Mouse (Mus musculus): ENCODE measurements around the gene Nlgn2. TPM values are rescaled to one million over a fixed set of nuclear protein-coding genes. Genes with fewer than 3 reads are reported as not detected.

The Nlgn2 gene
- total RNA-seq (2021): 10 to 100 TPM; 17.3 to 23.5 TPM
- long read RNA-seq, experiment 1, partial matches to known transcripts: 0 of 4 reads
- long read RNA-seq, experiment 1, other reads (novel, unspliced or antisense): 4 of 4 reads
- long read RNA-seq, experiment 2, partial matches to known transcripts: 1 of 9 reads
- long read RNA-seq, experiment 2, other reads (novel, unspliced or antisense): 8 of 9 reads

DNA sequence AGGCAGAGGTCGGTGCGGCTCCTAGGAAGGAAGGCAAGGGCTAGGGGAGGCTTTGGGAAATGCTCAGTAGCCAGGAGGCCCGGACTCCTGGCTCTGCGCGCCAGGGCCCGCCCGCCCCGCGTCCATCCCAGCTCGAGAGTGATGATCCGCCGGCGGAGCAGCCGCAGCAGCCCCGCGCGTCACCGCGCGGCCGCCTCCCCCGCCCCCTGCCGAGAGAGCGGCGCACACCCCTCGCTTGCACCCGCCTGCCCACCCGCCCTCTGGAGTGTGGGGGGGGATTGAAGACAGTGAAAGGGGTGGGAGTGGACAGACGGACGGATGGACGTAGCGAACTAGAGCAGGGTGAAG, at the start of gene Nlgn2:
TSS of gene Nlgn2 (minus strand) at position 181 of the 348 bp plus-strand sequence.
- no peak for DNase-seq

DNA sequence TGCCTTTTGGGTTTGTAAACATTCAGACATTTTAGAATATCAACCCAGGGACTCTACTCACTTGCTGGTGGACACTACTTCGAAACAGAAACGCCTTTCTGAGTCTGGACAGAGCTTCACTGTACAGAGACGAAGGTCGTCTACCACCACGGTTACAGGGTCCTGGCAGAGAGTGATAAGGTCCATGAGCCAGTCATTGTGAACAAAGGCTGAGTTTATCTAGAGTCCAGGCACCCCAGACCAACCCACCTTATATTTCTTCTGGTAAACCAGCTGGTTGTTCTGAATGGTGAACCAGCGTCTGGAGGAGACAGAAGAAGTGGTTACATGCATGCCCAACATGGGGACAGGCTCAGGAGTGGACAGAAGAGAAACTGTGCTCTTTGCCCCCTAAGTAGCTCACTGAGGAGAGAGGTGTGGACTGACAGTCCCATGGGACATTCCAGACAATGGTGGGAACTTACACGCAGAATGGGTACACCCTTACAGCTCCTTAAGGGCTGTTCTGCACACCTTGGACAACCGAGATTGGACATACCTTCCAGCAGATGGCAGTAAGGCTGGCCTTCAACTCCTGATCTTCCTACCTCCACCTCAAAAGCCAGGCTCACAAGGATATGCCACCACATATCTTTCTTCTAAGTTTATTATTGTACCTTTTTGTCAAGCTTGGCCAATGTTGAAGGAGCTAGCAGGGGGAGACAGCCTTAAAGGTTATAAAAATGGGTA, 49.5 kb upstream of the Nlgn2 start:
- no peak for DNase-seq

DNA sequence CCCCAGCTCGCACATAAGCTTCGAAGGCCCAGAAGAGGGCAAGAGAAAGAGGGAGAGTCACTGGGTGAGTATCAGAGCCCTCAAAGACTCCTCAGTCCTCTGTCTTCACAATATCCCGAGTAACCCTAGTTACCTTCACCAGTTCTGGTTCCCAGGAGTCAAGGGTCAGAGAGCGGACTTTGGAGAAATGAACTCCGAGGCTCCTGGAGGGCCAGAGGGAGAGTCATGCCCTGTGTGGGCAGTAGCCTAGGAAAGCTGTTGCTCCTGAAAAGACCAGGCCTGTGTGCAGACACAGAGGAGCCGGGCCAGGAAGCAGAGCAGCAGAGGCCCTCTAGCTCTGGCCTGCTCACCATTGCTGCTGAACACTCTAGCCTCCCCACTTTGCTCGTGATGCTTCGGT, 47.1 kb upstream of the Nlgn2 start:
- DNase-seq: no peak

DNA sequence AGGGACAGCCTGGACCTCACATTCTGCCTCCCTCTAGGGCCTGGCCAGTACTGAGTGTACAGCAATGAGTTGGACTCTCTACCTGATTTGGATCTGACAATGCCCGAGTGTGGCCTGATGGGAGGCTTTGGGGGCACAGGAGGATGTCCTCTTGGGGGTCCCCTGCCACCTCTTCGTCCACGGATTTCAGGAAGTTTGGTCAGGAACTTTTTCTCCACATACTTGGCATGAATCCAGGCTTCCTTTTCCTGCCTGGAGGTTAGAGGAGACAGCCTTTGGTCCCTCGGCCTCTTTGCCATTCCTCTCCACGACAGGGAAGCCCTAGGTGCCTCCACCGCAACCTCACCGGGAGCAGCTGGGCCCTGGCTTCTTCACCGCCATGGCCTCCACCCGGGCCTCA, 46.7 kb upstream of the Nlgn2 start:
- no peak for DNase-seq

DNA sequence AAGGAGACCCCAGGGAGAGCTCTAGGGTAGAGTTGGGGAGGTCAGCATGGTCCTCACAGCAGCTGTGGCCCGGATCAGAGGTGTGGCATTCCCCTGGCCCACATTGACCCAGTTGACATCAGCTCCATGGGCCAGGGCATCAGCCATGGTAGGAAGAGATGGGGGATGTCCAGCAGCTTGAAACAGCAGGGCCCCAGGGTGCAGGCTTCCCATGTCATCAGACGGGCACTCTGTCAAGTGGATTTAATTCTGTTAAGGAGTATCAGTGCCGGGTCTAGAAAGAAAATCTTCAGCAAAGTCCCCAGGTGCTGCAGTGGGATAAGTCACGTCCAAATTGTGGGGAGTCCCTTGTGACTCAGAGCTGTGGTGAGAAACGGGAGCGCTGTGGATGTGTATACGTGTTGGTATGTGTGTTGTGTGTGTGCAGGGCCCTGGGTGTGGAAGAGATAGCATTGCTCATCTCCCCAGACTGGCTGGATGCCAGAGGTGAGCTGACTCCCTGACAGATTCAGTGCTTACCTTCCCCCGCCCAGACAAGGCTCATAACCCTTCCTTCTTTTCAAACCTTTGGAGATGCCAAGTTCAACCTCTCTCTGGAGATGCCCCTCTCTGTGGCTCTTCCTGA, 46.1 kb upstream of the Nlgn2 start:
- DNase-seq: no peak

DNA sequence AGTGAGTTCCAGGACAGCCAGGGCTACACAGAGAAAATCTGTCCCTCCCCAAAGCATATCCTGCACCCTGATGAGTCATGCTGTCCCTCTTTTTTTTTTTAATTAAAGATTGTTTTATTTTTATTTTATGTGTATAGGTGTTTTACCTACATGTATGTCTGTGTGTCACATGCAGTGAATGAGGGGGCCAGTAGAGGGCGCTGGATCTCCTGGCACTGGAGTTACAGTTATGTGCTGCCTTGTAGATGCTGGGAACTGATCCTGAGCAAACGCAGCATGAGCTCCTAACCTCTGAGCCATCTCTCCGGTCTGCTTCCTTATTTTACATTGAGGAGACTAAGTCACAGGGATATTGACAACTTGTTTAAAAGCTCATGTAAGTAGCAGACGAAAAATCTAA, 45.5 kb upstream of the Nlgn2 start:
- DNase-seq: peak; percentile 49

DNA sequence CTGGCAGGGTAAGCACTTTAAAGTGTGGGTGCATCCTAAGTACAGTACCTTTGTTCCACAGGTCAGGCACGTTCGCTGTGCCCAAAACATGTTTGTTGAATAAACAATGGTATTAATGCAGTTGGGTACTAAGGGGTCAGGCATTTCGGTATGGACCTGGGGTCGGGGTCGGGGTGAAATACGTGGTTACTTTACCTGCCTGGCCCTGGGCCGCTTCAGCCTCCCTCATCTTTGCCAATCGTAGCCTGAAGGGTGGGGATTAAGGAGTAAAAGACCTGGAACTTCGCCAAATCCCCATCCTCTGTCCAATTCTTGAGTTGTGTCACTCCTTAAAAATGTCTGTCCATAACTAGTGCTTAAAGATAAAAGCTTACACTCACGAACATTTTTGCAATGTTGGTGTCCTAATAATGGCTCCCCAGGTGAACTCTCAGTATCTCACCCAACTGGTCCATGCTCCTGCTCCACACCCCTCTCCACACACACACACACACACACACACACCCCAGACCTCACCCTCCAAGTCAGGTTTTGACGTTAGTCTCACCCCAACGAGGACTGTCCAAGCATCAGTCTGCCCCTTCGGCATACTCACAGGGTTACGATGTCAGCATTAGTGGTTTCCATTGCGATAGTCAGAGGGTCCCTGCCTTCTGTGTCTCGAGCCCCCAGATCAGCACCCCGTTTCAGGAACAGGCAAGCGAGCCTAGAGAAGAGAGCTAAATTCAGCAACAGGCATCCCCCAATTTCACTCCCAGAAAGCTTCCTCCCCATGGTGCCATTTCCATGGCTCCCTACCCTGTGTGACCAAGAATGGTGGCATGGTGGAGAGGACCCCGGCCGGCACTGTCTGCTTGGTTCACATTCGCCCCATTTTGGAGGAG, 44.4 kb upstream of the Nlgn2 start:
- no peak for DNase-seq

DNA sequence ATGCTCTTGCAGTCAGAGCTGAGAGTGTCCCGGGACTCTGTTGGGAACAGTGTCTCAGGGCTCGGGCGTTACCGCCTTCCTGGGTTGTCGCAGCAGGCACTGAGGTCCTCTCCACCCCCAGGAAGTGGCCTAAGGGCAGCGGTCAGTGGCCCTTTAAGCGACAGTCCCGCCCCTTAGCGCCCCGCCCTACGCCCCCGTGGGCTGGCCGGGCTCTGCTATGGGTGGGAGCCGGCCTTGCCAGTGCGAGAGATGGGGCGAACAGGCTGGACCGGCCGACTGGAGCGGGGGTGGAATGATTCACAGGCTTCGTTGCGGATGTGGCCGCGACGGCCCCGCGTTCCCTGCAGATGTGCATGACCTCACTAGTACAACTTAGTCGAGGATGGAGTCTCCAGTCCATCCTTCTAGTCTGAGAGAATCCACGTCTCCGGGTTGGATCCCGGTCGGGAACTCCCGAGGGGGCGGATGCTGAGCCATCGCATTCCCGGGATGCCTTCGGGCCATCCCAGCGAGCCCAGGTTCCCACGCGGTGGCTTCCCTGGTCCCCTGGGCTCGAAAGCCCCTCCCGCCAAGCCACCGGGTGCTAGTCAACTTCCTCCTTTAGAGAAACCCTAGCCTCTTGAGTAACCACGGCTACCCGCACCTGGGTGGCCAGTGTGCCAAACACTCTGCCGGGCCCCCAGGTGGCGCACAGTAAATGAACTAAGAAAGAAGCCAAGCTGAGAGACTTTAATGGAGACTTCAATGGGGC, 43.4 kb upstream of the Nlgn2 start, which contains the start of gene Kctd11:
TSS of gene Kctd11 (minus strand) at position 554 of the 751 bp plus-strand sequence.
- DNase-seq: peak; percentile 94

DNA sequence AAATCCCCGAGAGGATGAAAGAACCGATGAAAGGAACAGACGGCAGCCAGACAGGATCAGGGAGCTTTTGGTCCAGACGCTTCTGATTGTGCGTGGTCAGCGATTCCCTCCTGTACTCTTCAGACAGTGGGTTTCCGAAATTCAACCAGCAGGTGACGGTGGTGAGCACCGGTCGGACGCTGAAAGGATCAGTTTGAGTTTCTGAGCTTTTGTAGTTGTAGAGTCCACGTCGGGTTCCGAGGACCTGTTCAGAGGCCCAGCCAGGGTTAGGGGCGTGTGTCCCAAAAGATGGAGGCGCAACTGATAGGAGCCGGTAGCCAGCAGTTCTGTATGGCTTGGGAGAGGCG, 42.9 kb upstream of the Nlgn2 start:
- DNase-seq: peak; percentile 79

DNA sequence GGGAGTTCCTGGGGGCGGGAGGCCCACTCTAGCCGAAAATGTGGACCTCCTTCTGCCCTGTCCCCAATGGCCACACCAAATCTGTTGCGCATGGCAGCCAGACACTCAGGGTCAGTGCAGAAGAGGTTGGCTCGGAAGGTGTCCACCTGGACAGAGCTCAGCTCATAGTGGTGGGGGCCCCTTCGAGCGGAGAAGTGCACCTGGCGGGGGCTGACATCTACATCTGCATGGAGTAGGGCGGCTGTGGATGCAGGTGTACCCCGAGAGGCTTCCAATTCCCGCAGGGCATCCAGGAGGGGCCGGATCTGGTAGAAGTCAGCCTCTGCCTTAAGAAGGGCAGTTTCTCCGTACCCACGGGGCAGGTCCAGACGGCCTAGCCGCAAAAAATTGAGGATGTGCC, 42.1 kb upstream of the Nlgn2 start:
- DNase-seq: no peak

DNA sequence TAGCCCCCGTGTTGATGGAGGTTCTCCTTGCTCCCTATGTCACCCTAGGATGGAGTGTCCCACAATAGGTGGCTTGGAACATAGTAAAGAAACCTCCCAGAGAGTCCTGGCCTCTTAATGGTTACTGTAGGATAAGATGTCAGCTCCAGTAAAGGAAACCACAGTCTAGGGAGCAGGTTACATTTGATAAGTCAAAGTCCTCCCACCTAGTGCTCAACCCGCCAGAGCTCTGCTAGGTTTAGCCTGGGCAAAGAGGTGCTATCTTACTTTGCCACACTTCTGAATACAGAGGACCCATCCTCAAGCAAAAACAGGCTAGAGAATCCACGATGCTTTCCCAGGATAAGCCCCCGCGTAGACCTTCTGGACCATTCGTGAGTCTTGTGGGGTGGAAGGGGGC, 41.4 kb upstream of the Nlgn2 start:
- no peak for DNase-seq

DNA sequence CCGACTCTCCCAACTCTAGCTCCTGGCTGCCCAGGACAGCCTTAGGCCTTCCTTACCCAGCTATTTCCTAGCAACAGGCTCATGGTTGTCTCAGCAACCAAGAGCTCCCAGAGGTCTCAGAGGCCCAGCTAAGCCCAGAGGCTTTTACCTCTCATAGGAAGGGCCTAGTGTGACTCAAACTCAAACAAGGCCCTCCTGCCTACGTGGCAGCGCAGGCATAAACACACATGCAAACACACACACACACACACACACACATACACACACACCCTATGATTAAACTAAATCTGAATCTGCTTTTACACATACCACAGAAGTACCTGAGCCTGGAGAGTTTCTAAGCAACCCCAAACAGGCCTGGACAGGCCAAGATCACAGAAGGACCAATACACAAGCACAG, 40.8 kb upstream of the Nlgn2 start:
- no peak for DNase-seq

DNA sequence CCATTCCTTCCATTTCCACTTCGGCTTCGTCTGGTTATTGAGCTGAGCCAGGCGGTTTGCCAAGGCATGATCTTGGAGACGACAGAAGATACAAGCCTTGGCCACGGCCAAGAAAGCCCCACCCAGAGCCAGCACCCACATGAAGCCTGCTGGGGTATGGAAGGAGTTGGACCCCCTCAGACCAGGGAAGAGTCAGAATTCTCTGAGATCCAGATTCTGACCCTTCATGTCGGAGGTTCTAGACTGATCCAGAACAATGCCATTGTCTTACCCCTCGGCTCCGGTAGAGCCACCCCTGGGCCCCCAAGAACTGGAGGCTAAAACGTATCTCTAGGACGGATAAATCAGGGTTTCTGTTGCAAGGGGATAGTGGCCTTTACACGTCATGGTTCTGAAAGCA, 40.3 kb upstream of the Nlgn2 start, which contains the start of gene Tmem95:
TSS of gene Tmem95 (minus strand) at position 141 of the 400 bp plus-strand sequence.
- no peak for DNase-seq

DNA sequence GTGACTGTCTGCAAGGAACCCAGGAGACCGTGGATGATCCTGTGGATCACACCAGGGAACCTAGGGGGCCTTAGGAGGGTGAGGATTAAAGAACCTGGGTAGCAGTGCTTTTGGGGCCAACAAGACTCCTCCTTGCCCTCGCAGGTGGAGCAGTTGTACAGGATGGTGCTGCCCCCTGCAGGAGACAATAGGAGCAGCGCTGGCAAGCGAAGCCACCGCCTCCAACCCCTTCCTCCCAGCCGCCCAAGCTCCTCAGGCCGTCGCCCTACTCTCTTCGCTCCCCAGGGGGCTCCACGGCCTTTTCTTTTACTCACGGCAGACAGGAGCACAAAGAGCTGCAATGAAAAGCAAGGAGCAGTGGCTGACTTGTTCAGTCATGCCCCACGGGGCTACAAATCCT, 39.3 kb upstream of the Nlgn2 start:
- peak; percentile 90 for DNase-seq

DNA sequence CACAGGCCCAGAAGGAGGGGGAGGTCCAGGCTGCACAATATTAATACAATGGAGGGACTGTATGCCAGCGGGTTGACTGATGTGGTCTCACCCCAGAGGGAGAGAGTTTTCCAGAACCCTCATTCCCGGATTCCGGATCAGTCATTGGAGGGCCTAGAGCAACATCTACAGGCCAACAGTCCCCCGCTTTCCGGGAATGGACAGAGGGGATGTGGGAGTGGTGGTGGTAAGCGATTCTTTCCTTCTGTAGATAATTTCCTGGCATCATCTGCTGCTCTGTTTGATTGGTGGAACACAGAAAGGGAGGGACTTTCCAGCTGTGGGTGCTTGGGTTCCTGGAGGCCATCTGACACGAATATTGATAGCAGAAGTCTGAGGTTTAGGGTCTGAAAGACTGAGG, 38.6 kb upstream of the Nlgn2 start:
- no peak for DNase-seq

DNA sequence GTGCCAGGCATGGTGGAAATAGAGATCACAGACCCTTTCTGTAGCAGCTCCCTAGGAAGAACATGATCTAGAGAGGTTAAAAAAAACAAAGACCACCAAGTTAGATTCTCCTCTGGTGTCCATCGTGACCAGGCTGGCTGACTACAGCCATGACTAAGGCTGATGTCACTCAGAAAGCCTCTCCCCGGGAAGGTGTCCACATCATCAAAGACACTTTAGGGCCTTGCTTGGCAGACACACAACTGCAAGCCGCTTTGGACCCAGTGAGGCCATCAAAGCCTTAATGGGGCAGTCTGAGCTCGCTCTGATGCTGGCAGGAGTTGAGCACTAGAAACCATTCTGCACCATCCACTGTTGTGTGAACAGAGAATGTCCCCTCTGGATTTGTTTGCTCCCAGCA, 34.9 kb upstream of the Nlgn2 start:
- no peak for DNase-seq

DNA sequence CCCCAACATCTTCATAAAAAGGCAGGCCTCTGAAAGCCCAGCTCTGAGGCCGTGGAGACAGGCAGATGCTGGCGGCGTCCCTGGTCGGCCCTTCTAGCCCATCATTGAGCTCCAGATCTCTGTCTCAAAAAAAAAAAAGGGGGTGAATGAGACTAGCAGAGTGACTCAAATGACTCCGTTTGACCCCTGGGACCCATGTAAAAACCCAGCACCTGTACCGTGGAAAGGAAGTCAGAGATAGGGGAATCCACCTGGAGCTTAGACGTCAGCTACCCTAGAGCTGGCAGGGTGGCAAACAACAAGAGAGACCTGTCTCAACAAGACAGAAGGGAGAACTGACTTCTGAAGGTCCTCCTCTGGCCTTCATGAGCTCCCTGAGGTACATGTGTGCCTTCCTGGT, 34.2 kb upstream of the Nlgn2 start:
- DNase-seq: no peak

DNA sequence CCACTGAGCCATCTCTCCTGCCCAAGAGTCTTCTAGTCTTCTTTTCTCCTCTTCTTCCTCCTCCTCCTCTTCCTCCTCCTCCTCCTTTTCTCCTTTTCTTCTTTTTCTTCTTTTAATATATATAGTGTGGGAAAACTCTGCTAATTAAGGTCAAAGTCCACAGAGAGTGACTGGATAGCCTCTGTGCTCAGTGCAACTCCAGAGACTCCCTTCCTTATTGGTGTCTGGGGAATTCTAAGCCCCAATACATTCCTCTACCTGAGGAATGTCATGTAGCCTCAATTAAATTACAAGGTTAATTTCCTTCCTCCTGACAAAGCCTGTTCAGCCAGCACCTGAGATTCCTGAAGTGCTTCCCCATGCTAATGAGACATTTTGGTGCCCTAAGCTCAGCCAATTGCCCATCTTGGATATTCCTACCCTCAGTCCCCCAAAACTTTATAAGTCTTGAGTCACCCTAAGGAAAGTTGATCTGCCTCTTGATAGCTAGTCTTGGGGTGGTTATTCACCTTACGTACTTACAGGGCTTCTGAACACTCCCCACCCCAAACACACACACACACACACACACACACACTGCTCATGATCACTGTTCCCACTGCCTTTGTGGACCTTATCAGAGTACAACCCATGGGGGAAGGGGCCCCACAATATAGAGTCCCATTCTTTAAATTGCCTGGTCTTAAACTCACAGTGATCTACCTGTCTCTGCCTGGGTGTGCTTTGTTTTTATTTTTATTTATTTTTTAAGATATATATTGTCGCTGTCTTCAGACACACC, 32.9 kb upstream of the Nlgn2 start:
- no peak for DNase-seq

DNA sequence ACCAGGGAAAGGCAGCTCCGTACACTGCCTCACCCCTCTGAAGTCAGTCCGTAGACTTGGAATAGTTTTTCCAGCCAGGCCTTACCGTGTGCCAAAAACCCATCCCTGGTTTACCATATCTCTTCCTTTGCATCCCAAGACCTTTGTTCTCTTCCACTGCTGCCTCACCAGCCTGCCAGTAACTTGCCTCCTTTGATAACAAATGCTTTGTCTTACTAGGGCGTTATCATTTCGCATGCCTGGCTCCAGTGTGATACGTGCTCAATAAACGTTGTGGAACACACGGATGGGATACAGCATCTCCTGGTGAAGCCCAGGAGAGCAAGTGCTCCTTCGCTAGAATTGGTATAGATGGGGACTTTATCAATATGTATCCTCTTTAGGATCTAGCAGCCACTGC, 29.8 kb upstream of the Nlgn2 start:
- DNase-seq: no peak

DNA sequence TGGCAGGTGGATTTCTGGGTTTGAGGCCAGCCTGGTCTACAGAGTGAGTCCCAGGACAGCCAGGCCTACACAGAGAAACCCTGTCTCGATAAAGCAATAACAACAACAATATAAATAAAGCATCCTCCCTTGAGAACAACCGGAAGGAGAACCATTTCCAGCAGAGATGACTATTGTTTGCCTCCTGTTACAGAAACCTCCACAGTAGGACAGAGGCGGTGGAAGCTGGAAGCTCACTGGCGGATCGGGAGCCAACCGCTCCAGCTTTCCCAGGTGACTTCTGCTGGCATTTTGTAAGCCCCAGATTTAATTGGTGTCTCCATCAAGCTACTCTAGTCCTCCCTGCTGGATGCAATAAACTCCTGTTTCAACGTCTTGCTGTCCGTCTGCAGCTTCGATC, 28.0 kb upstream of the Nlgn2 start:
- DNase-seq: no peak

DNA sequence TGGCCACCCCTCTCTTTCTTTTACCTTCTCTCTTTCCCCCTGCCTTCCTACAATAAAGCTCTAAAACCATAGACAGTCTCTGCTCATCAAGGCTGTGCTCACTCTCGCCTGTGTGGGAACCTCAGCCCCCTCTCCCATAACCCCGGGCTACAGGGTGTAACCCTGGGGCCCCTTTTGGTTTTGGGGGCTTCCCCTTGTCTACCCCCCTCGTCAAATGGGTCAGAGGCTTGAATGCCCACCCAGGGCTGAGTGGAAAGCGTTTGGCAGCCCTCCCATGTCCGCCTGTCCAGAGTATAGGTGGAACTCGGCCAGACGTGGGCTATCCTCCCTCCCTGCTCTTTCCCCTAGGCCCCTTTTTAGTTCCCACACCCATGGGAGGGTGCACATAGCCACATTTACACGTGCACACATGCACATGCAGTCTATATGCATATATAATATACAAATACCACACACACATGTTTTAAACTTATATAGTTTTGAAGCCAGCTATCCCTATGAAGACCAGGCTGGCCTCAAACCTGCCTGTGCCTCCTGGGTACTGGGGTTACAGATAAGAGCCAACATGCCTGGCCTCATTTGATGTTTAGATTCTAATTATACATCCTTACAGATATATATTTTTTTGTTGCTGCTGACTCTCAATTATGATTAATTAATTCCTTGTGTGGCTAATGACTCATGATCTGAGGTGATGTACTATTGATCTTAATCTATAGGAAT, 26.7 kb upstream of the Nlgn2 start:
- DNase-seq: no peak
